Mouse (Mus musculus): ENCODE data around the gene Etfrf1. TPM values are rescaled to one million over a fixed set of nuclear protein-coding genes. Genes with fewer than 3 reads are reported as not detected.
A peak's percentile ranks its signal among the peaks of the same experiment; 100 is the strongest.

Gene Etfrf1
- 34.3 and 34.9 TPM in 2 replicates for polyA plus RNA-seq (2015; fragmentation: Nextera tagmentation; extraction: Ambion mirVana)

DNA sequence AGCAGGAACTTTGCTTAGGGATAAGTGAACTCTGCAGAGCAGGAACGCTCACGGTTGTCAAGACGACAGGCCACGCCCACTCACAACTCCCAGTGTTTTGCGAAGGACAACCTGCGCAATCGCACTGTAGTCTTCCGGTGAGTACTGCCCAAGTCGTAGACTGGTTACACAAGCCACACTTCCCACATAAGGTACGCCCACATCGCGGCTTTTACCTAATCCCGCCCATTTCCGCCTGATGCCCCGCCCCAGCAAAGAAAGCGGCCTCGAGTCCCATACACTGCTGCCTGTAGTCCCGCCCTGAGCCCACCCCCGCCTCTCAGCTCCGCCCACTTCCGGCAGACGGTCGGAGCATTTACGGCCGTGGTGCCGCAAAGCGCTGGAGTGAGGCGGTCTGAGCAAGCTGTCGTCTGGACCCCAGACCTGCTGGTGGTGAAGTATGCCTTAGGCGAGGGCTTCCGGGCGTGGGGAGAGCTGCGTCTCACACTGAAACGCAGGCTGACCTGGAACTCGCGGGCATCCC, at the start of gene Etfrf1, which contains the start of gene Casc1:
Gene Etfrf1 (plus strand): TSS at position 319 of the 523 bp plus-strand sequence.
Gene Casc1 (minus strand): TSS at position 190 of the 523 bp plus-strand sequence.
- Histone ChIP-seq H3K4me1 (replicated peaks) (peaks cover 18% of the 10 kb centered on the region), H3K36me3 (no peaks in the 10 kb centered on the region), H3K9ac (peak within 1 kb of the TSS; percentile 91), H3K4me3 (peak within 1 kb of the TSS; percentile 73), H3K27ac (peak within 1 kb of the TSS; percentile 96), H3K4me2 (peak within 1 kb of the TSS; percentile 65), H3K9me3 (no peaks in the 10 kb centered on the region), H3K27me3 (no peaks in the 10 kb centered on the region)
- 0% methylated on average over 36 of the region's 36 CpGs for WGBS
- ATAC-seq (ENCODE audit: low FRiP score) = peak; percentile 99

DNA sequence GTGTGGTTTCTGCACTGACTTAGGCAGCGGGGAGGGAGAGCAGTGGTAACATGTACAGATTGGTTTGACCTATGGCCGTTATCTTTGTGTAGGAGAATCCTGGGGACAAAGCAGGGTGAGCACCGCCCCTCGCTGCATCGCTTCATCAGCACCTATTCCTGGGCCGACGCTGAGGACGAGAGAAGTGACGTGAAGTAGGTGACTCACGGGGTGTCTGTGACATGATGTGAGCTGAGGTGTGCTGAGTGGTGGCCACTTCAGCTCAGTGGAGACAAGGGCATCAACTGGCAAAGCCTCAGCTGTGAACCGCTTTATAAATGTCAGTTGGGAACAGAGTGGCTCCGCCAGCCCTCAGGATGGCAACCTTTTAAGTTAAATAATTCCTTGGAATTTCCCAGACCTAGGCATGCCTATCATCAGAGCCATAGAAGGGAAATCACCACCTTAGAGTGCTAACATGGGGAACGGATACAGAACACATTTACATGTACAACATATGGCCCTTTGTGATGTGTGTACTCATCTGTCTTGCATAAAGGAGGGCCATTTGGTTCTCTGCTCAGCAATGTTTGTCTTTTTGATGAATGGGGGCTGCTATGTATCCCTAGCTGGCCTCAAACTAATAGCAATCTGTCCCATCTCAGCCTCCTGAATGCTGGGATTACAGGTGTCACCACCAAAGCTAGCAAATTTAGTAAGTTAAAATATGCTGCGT, 38.9 kb upstream of the Etfrf1 start:
- Histone ChIP-seq H3K9ac (no peak overlapping the region), H3K27me3 (peaks cover 27% of the 10 kb centered on the region), H3K36me3 (no peaks in the 10 kb centered on the region), H3K4me3 (no peak overlapping the region), H3K9me3 (no peaks in the 10 kb centered on the region), H3K4me2 (no peak overlapping the region), H3K4me1 (replicated peaks) (peaks cover 19% of the 10 kb centered on the region), H3K27ac (no peak overlapping the region)
- no peak for ATAC-seq (ENCODE audit: low FRiP score)
- WGBS = 76% methylated on average over 14 of the region's 14 CpGs

DNA sequence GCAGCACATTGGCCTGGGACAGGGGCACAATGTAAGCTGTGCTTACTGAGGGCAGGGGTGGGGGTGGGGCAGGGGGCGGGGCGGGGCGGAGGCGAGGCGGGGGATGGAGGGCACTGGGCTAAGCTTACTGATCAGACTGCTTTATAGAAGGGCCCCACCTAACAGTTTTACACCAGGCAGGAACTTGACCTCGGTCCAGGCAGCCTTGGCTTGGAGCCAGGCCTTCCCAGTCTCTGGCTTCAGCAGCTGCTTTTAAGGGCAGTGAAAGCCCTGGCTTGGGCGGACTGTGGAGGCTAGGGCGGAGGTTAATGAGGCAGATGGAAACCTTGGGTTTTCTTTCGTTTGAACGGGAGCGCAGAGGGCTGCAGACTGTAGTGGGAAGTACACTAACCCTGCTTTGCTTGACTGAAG, 37.1 kb upstream of the Etfrf1 start:
- WGBS = 3% methylated on average over 11 of the region's 11 CpGs

DNA sequence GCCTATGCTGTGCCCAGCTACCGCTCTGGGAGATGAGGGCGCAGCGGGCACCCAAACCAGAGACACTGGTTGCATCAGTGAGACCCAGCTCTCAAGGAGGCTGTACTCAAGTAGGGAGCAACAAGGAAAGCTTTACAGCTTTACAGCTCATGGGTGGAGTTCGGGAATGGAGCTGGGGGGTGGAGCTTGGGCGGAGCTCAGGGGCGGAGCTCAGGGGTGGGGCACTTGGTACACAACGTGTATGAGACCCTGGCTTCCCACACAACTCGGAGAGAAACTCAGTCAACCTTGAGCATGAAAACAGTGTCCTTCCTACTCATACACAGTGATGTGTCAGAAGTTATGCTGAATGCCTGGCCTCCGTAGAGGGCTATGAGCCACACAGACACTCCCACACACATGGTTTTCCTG, 35.4 kb upstream of the Etfrf1 start:
- Histone ChIP-seq H3K4me2 (no peak overlapping the region), H3K27me3 (peaks cover 30% of the 10 kb centered on the region), H3K4me3 (no peak overlapping the region), H3K36me3 (no peaks in the 10 kb centered on the region), H3K4me1 (replicated peaks) (peaks cover 19% of the 10 kb centered on the region), H3K27ac (no peak overlapping the region), H3K9ac (no peak overlapping the region), H3K9me3 (no peaks in the 10 kb centered on the region)
- no peak for ATAC-seq (ENCODE audit: low FRiP score)
- WGBS = 37% methylated on average over 9 of the region's 9 CpGs

More for the DNA sequence above, 37.1 kb upstream of the Etfrf1 start:
- Histone ChIP-seq H3K9ac (no peak overlapping the region), H3K4me3 (no peak overlapping the region), H3K27ac (no peak overlapping the region), H3K36me3 (no peaks in the 10 kb centered on the region), H3K27me3 (peaks cover 30% of the 10 kb centered on the region), H3K4me1 (replicated peaks) (peaks cover 19% of the 10 kb centered on the region), H3K4me2 (peak overlapping the region; percentile 23; the same call in 1 of the 2 replicates), H3K9me3 (no peaks in the 10 kb centered on the region)
- ATAC-seq (ENCODE audit: low FRiP score) = peak; percentile 57; the same call in 1 of the 2 replicates

DNA sequence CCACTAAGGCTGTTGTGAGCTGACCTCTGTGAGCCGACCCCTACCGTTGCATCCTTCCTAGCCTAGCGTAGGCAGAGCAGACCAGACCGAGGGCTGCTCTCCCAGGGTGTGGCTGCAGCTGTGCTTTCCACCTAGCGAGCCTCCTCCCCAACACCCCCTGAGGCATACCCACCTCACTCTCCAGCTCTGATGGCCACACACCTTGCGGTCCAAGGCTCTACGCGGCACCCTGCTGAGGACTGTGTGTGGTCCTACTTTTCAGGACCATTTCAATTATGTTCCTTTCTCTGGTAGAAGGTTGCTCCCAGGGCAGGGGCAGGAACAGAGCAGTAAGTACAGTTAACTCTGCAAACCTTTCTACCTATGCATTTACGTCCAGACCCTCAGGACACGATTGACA, 34.5 kb upstream of the Etfrf1 start:
- ATAC-seq (ENCODE audit: low FRiP score) = no peak
- Histone ChIP-seq H3K4me2 (no peak overlapping the region), H3K9ac (no peak overlapping the region), H3K27ac (no peak overlapping the region), H3K27me3 (peaks cover 30% of the 10 kb centered on the region), H3K36me3 (no peaks in the 10 kb centered on the region), H3K4me1 (replicated peaks) (peaks cover 19% of the 10 kb centered on the region), H3K4me3 (no peak overlapping the region), H3K9me3 (no peaks in the 10 kb centered on the region)
- 54% methylated on average over 10 of the region's 10 CpGs for WGBS

DNA sequence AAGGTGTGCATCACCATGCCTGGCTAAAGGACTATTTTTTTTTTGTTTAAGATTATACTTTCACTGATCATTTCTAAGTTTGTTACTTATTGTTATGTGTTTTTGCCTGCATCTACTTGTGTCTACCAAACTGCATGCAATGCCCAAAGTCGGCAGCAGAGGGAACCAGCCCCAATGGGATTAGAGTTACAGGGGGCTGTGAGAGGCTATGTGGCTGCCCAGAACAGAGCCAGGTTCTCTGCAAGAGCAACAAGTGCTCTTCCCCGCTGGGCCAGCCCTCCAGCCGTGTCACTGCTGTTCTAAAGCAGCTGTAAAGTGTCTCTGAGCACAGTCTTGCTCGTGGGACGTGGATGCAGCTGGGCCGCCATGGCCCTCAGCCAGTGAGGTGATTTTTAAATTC, 31.3 kb upstream of the Etfrf1 start:
- H3K27ac ChIP-seq = no peak overlapping the region
- WGBS = 22% methylated on average over 6 of the region's 6 CpGs
- H3K9me3 ChIP-seq = no peaks in the 10 kb centered on the region
- H3K4me2 ChIP-seq = no peak overlapping the region
- H3K27me3 ChIP-seq = peaks cover 23% of the 10 kb centered on the region
- no peaks in the 10 kb centered on the region for H3K36me3 ChIP-seq
- H3K9ac ChIP-seq = no peak overlapping the region
- H3K4me3 ChIP-seq = no peak overlapping the region
- H3K4me1 ChIP-seq (replicated peaks) = peaks cover under 1% of the 10 kb centered on the region
- no peak for ATAC-seq (ENCODE audit: low FRiP score)

DNA sequence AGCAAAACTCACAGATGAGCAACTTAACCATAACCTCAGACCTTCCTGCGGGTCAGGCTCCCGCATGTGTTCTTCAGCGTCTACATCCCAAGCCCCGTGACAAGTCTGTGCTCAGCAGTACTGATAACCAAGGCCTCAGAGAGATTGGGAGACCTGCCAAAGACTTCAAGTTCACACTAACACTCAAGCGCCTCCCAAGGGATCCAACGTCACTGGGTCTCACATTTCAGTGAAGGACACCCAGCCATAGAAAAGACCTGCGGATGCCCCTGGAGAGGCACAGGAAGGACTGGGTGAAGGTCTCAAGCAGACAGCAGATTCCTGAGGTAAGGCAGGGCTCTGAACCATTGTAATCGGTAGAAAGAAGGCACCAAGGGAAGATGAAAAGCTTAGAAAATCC, 28.9 kb upstream of the Etfrf1 start:
- Histone ChIP-seq H3K9ac (no peak overlapping the region), H3K36me3 (no peaks in the 10 kb centered on the region), H3K27ac (no peak overlapping the region), H3K4me1 (replicated peaks) (no peaks in the 10 kb centered on the region), H3K4me3 (no peak overlapping the region), H3K4me2 (no peak overlapping the region), H3K9me3 (no peaks in the 10 kb centered on the region), H3K27me3 (peaks cover 3% of the 10 kb centered on the region; the same call in 1 of the 2 replicates)
- 81% methylated on average over 8 of the region's 8 CpGs for WGBS
- no peak for ATAC-seq (ENCODE audit: low FRiP score)

DNA sequence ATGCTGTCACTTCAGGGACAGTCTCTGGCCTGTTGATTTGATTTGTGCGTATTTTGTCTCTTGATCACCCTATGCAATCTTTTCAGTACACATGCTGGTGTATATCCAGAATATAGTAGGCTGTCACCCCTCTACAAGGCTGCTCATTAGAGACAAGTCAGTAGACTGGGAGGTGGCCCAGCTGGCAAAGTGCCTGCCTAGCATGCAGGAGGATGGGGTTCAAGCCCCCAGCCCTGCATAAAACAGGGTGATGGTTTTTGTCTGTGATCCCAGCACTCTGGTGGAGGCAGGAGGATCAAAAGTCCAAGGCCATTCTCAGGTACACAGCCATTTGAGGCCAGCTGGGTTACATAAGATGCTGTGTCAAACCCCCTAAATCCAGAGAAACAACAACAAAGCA, 24.8 kb upstream of the Etfrf1 start:
- H3K27ac ChIP-seq = no peak overlapping the region
- no peaks in the 10 kb centered on the region for H3K27me3 ChIP-seq
- WGBS = 94% methylated on average over 1 of the region's 1 CpGs
- no peaks in the 10 kb centered on the region for H3K9me3 ChIP-seq
- H3K4me1 ChIP-seq (replicated peaks) = no peaks in the 10 kb centered on the region
- no peak for ATAC-seq (ENCODE audit: low FRiP score)
- no peak overlapping the region for H3K9ac ChIP-seq
- no peak overlapping the region for H3K4me3 ChIP-seq
- no peaks in the 10 kb centered on the region for H3K36me3 ChIP-seq
- no peak overlapping the region for H3K4me2 ChIP-seq

DNA sequence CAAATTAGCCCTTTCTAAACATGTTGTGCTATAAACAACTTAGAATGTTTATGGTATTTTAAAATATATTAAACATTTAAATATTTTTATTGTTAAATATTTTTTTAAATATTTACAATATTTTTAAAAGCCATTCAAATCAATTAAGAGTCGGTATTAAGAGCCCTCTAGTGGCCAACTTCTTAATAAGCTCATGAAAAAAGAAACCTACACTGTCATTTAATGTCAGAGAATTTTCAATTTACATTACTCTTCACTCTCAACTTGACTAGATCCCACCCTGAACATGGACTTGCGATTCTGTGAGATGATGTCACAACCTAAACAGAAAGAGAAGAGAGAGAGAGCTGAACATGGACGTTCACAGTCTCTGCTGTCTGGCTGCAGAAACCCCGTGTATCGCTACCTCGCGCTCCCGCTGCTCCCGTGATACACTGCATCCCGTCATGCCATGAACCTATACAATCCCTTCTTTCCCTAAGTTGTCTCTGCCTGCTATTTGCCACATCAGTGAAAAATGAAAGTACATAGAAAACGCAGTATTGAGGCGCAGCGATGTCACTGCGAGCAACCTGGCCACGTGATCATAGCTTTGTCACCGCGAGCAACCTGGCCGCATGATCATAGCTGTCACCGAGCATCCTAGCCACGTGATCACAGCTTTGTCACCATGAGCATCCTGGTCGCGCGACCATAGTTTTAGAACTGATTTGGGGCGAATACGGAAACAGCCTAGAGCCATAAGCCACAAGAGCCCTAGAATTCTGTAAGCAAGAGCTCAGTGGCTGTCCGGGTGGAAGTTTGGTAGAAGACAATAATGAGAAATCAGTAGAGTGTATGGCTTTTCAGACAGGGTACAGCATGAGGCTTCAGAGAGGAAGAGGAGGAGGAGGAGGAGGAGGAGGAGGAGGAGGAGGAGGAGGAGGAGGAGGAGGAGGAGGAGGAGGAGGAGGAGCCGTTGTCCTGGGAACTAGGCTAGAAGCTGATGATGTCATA, 23.5 kb upstream of the Etfrf1 start:
- no peak overlapping the region for H3K9ac ChIP-seq
- no peaks in the 10 kb centered on the region for H3K4me1 ChIP-seq (replicated peaks)
- peak overlapping the region; percentile 56; the same call in 1 of the 2 replicates for H3K27ac ChIP-seq
- H3K4me2 ChIP-seq = peak overlapping the region; percentile 42
- WGBS = 59% methylated on average over 27 of the region's 27 CpGs
- H3K9me3 ChIP-seq = no peaks in the 10 kb centered on the region
- H3K36me3 ChIP-seq = no peaks in the 10 kb centered on the region
- H3K27me3 ChIP-seq = no peaks in the 10 kb centered on the region
- peak overlapping the region; percentile 23 for H3K4me3 ChIP-seq
- ATAC-seq (ENCODE audit: low FRiP score) = peak; percentile 73

DNA sequence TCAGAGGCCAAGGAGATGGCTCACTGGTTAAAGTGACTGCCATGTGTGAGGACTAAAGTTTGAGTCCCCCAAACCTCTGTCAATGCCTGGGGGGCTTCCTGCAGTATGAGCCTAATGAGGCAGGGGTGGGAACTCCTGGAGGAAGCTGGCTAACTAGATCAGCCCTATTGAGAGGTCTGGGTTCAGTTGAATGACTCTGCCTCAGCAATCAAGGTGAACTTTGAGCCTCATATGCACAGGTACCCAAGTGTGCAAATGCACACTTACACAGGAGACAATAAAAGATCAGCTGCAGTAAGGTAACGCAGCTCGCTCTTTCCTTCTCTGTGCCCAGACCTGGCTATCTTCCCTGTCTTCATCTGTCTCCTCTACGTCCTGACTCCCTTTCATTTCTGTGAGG, 17.9 kb upstream of the Etfrf1 start:
- no peaks in the 10 kb centered on the region for H3K36me3 ChIP-seq
- no peak overlapping the region for H3K9ac ChIP-seq
- H3K4me1 ChIP-seq (replicated peaks) = no peaks in the 10 kb centered on the region
- no peaks in the 10 kb centered on the region for H3K27me3 ChIP-seq
- 93% methylated on average over 3 of the region's 3 CpGs for WGBS
- H3K4me2 ChIP-seq = no peak overlapping the region
- H3K4me3 ChIP-seq = no peak overlapping the region
- no peak for ATAC-seq (ENCODE audit: low FRiP score)
- no peaks in the 10 kb centered on the region for H3K9me3 ChIP-seq
- H3K27ac ChIP-seq = no peak overlapping the region

DNA sequence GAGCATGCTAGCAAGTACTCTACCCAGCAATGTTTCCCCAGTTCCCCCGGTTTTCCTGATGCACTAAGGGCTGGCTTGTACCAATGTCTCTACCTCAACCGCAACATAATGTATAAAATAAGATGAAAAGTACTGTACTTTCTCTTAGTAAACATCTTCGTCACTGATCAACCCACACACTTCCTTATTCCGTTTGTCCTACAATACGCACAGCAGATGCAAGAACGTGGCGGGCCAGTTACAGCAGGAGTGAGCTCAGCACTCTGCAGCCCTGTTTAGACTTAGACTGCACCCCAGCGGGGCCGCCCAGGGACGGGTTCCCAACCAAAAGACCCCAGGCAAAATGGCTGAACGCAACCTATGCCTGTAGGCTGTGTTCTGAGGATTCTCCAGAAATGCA, 17.5 kb upstream of the Etfrf1 start:
- no peak overlapping the region for H3K27ac ChIP-seq
- WGBS = 85% methylated on average over 11 of the region's 11 CpGs
- H3K9me3 ChIP-seq = no peaks in the 10 kb centered on the region
- no peak overlapping the region for H3K4me2 ChIP-seq
- no peaks in the 10 kb centered on the region for H3K36me3 ChIP-seq
- H3K9ac ChIP-seq = no peak overlapping the region
- H3K4me3 ChIP-seq = no peak overlapping the region
- no peak for ATAC-seq (ENCODE audit: low FRiP score)
- H3K27me3 ChIP-seq = no peaks in the 10 kb centered on the region
- H3K4me1 ChIP-seq (replicated peaks) = no peaks in the 10 kb centered on the region

Measured in hindbrain, embryonic 13.5 days (tissue).